Mouse (Mus musculus) right cerebral cortex, postnatal 36 days (tissue): Measurements from ENCODE around the gene Fndc4.

Source experiments
- DNase-seq, 2 experiments: peaks; one replicate each; pipeline ENCODE4 v3.0.0; 2022; ENCODE audit warnings: low spot score in 2 of 2, mixed read lengths in 1 of 2

The Fndc4 gene

DNA sequence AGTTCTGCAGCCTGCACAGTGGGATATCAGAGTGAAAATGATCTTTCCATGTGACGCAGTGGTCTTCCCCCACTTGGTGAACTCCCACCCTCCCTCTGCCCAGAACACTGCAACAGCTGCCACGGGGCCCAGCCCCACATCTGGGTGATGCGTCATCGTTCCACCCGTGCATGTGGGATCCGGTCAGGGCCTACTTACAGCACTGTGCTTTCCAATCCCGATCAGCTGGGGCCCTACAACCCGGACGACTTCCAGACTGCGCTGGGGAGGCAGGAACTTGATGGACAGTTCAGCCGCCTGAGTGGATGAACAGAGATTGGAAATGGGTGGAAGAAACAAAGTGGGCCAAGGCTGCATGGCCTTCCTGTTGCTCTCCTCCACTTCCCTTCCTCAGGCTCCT is 38.3 kb downstream of the Fndc4 start:
- DNase-seq, result no peak

DNA sequence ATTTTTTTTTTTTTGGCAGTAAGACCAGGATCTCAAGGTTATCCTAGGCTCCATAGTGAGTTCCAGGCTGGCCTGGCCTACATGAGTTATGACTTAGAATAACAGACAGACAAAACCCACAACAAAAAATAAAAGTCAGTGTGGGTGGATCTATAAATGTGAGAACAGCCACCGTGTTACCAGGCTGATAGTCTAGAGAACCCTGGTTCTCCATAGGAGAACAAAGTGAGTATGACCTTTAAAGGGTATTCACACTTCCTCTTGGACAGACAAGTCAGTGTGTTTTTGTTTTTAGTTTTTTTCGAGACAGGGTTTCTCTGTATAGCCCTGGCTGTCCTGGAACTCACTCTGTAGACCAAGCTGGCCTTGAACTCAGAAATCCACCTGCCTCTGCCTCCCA is 39.9 kb downstream of the Fndc4 start:
- no peak for DNase-seq

DNA sequence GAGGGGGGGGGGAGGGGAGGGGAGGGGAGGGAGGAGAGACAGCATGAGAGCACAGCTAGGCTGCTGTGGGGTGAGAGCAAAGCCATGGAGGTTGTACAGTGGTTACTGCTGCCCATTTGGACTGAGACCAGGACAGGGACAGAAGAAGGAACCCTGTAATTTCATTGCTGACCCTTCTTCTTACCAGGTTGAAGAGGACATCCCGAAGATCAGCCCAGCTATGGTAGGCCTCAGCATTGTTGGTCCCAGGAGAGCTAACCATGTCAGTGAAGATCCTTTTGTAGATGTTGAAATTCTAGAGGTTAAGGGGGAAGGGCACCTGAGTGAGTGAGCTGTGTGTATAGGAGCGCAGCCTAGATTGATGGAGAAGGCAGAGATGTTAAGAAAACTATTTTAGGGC is 40.5 kb downstream of the Fndc4 start:
- DNase-seq, result no peak

DNA sequence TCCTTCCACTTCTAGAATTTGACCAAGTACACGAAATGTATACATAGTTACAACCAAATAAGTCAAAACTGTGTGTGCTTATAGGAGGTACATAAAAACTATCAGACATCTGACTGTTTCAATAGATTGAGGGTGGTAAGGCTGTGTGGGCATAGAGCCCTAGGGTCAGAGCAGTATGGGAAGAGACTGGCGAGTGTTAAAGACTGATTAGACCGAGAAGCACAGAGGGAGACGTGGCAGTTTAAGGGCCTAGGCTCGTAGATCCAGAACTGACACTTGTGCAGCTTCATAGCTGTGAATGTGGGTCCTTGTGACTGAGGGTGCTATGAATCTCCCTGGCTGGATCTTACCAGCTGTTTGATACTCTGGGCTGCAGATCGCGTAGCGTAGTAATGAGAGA is 41.0 kb downstream of the Fndc4 start:
- no peak for DNase-seq

DNA sequence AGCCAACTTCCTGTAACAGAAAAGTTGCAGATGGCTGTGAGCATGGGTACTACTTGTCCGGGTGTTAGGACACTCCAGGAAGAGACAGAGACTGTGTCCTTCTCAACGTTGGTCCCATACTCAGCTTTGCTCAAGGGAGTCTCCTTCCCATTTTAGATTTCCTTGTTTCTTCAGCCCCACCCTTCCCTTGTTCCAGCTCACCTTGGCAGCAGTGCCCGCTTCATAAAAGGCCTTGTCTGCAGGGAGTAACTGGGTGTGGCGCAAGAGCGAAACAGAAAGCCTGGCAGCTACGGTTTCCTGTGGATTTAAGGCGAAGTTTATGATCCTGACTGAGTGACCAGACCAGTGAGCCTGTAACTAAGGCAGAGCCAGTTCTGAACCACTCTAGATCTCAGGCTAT is 41.4 kb downstream of the Fndc4 start:
- no peak for DNase-seq

DNA sequence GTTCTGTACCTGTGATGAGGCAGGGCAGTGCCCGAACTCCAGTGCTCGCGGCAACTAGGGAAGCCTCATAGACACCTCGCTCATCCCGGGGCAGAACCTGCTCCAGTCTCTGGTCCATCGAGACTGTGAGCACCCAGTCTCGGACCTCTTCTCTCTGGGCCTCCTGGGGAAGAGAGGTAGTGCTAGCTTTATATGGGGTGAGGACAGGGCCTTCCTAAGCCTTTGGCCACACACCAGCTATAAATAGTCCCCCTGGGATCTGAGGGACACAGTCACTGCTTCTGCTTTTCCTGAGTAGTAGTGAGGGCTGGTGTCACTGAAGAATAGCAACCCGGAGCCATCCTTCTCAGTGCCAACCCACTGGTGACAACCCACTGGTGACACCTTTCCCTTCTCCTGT is 42.1 kb downstream of the Fndc4 start:
- DNase-seq, result no peak

DNA sequence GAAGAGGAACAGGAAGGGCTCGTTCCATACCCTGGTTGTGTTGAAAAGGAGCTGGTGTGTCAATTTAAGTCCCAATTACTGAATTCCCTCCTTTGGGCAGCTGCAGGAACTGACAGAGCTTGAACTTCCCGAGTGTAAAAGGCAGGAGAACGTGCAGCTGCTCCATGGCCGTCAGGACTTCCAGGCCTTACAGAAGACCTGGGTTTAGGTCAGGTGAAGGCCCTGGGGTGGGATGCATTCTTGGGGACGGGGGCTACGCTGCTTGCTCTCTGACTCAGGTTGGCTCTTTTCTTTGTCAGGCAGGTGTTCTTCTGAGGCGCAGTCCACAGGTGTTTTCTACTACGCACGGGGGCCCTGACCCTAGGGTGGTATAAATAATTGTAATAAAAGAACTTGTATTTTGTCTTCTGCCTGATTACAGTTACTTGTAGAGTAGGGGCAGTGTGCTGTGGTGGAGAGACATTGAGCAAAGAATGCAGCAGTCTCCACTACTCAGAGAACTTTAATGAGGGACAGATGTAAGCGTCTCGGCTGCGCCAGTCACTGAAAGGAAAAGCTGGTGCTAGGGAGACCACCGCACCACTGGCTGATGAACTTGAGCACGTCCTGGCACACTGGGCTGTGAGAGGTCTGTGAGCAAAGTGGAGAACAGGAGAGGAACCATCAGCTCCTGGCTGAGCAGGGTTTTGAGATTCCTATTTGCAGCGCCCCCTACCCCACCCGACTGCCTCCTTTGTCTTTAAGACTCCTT is 42.9 kb downstream of the Fndc4 start:
- no peak for DNase-seq

DNA sequence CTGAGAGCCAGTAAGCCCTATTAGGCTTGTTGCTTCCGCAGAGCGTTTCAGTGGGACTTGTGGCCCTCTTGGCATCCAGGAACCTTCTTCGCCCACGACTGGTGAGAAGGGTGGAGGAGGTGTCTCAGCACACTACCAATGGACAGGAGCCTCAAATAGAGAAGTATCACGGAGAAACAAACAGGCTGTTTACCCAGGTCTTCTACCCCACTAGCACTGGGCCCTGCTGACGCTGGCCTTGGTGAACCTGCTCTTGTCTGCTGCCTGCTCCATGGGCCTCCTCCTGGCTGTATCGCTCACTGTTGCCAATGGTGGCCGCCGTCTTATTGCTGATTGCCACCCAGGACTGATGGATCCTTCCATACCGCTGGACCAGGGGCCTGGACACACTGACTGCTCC is 43.7 kb downstream of the Fndc4 start:
- DNase-seq, result no peak

DNA sequence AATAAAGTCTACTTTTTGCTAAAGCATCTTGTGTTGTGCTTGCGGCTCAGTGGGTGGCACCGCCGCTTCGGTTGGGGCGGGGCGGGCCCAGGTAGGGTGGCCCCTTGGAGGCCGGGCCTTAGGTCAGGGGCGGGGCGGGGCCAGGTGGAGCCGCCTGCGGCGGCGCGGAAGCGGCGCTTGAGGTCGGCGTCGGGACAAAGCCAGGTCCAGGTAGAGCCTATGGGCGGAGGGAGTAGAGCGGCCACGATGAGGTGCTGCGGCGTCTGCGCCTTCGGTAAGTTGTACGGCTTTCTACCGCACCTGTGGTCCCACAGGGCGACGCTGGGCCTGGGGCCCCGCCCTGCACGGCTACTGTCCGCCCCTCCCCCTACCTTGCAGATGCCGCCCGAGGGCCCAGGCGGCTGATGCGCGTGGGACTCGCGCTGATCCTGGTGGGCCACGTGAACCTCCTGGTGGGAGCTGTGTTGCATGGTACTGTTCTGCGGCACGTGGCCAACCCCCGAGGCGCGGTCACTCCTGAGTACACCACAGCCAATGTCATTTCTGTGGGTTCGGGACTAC is 44.3 kb downstream of the Fndc4 start, which contains the start of gene Krtcap3:
Krtcap3 (plus strand) TSS at position 151 of the 561 bp plus-strand sequence.
- DNase-seq, result no peak

DNA sequence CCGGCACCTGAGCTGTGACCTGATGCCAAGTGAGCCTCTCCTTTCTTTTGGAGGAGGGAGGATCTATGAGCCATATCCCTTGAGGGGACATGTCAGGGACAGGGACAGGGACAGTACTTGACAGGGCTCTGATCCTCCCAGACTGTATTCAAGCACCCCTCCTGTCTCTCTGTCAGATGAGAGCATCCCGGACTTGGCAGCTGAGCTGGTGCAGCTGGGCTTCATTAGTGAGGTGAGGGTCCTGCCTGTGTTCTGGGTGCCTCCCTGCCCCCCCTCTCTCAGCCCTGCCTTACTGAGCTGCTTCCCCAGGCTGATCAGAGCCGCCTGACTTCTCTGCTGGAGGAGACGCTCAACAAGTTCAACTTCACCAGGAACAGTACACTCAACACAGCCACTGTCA is 45.2 kb downstream of the Fndc4 start:
- DNase-seq, result no peak
